Mouse (Mus musculus): ENCODE measurements at regions not wholly inside any gene's neighbourhood (a gene's known extent, or its start where the extent isn't known, plus 50 kb on each side); places are given as distances from the start of the nearest gene placed in this dataset.

- 37% methylated on average over 8 of the region's 8 CpGs for WGBS
- Histone ChIP-seq H3K4me2 (replicated peaks; ENCODE audit: low read depth, low read length) (0 out of 2 replicates have a peak overlapping the region, but pooled peaks have one; percentile 10), H3K27ac (ENCODE audit: low read length) (no peak overlapping the region), H3K9ac (replicated peaks; ENCODE audit: low read length) (no peak overlapping the region), H3K9me3 (ENCODE audit: low read length) (no peaks in the 10 kb centered on the region), H3K4me1 (ENCODE audit: insufficient read depth, low read length) (peaks cover 8% of the 10 kb centered on the region), H3K27me3 (ENCODE audit: insufficient read depth, low read length) (no peaks in the 10 kb centered on the region), H3K36me3 (ENCODE audit: insufficient read depth, low read length) (no peaks in the 10 kb centered on the region), H3K4me3 (ENCODE audit: low read length) (no peak overlapping the region)
- peak; percentile 93 for ATAC-seq (ENCODE audit: low FRiP score, low TSS enrichment)
Measured at GRCm38 (mm10) chr5:46033008-46033676, 175.7 kb upstream of the Lcorl start.

- Histone ChIP-seq H3K36me3 (ENCODE audit: insufficient read depth, low read length) (no peaks in the 10 kb centered on the region), H3K4me1 (ENCODE audit: insufficient read depth, low read length) (peaks cover 8% of the 10 kb centered on the region), H3K9ac (replicated peaks; ENCODE audit: low read length) (no peak overlapping the region), H3K4me2 (replicated peaks; ENCODE audit: low read depth, low read length) (no peak overlapping the region), H3K27me3 (ENCODE audit: insufficient read depth, low read length) (no peaks in the 10 kb centered on the region), H3K27ac (ENCODE audit: low read length) (no peak overlapping the region), H3K9me3 (ENCODE audit: low read length) (no peaks in the 10 kb centered on the region), H3K4me3 (ENCODE audit: low read length) (no peak overlapping the region)
- 70% methylated on average over 2 of the region's 2 CpGs for WGBS
- no peak for ATAC-seq (ENCODE audit: low FRiP score, low TSS enrichment)
Measured at GRCm38 (mm10) chr5:46032206-46032605, 174.8 kb upstream of the Lcorl start.

- no peaks in the 10 kb centered on the region for H3K27me3 ChIP-seq (ENCODE audit: insufficient read depth, low read length)
- peaks cover 9% of the 10 kb centered on the region for H3K4me1 ChIP-seq (ENCODE audit: insufficient read depth, low read length)
- no peak overlapping the region for H3K4me3 ChIP-seq (ENCODE audit: low read length)
- no peak for ATAC-seq (ENCODE audit: low FRiP score, low TSS enrichment)
- no peak overlapping the region for H3K4me2 ChIP-seq (replicated peaks; ENCODE audit: low read depth, low read length)
- no peak overlapping the region for H3K9ac ChIP-seq (replicated peaks; ENCODE audit: low read length)
- WGBS = 14% methylated on average over 3 of the region's 3 CpGs
- no peaks in the 10 kb centered on the region for H3K9me3 ChIP-seq (ENCODE audit: low read length)
- H3K36me3 ChIP-seq (ENCODE audit: insufficient read depth, low read length) = no peaks in the 10 kb centered on the region
- H3K27ac ChIP-seq (ENCODE audit: low read length) = no peak overlapping the region
Measured at GRCm38 (mm10) chr5:46024138-46024537, 166.7 kb upstream of the Lcorl start.

GRCm38 (mm10) chr5:46023456-46023855 lies 166.0 kb upstream of the Lcorl start:
- Histone ChIP-seq H3K27ac (ENCODE audit: low read length) (no peak overlapping the region), H3K4me3 (ENCODE audit: low read length) (no peak overlapping the region), H3K4me1 (ENCODE audit: insufficient read depth, low read length) (peaks cover 9% of the 10 kb centered on the region), H3K9ac (replicated peaks; ENCODE audit: low read length) (no peak overlapping the region), H3K4me2 (replicated peaks; ENCODE audit: low read depth, low read length) (no peak overlapping the region), H3K9me3 (ENCODE audit: low read length) (no peaks in the 10 kb centered on the region), H3K36me3 (ENCODE audit: insufficient read depth, low read length) (no peaks in the 10 kb centered on the region), H3K27me3 (ENCODE audit: insufficient read depth, low read length) (no peaks in the 10 kb centered on the region)
- ATAC-seq (ENCODE audit: low FRiP score, low TSS enrichment) = no peak
- WGBS = 36% methylated on average over 6 of the region's 6 CpGs

GRCm38 (mm10) chr5:46022047-46022422 lies 164.6 kb upstream of the Lcorl start:
- Histone ChIP-seq H3K27ac (ENCODE audit: low read length) (no peak overlapping the region), H3K36me3 (ENCODE audit: insufficient read depth, low read length) (no peaks in the 10 kb centered on the region), H3K4me2 (replicated peaks; ENCODE audit: low read depth, low read length) (no peak overlapping the region), H3K27me3 (ENCODE audit: insufficient read depth, low read length) (no peaks in the 10 kb centered on the region), H3K4me1 (ENCODE audit: insufficient read depth, low read length) (peaks cover 9% of the 10 kb centered on the region), H3K9me3 (ENCODE audit: low read length) (no peaks in the 10 kb centered on the region), H3K9ac (replicated peaks; ENCODE audit: low read length) (no peak overlapping the region), H3K4me3 (ENCODE audit: low read length) (no peak overlapping the region)
- ATAC-seq (ENCODE audit: low FRiP score, low TSS enrichment) = no peak
- WGBS = 69% methylated on average over 7 of the region's 7 CpGs

- Histone ChIP-seq H3K9ac (replicated peaks; ENCODE audit: low read length) (no peak overlapping the region), H3K4me1 (ENCODE audit: insufficient read depth, low read length) (peaks cover 9% of the 10 kb centered on the region), H3K9me3 (ENCODE audit: low read length) (no peaks in the 10 kb centered on the region), H3K27ac (ENCODE audit: low read length) (no peak overlapping the region), H3K4me2 (replicated peaks; ENCODE audit: low read depth, low read length) (no peak overlapping the region), H3K4me3 (ENCODE audit: low read length) (no peak overlapping the region), H3K27me3 (ENCODE audit: insufficient read depth, low read length) (no peaks in the 10 kb centered on the region), H3K36me3 (ENCODE audit: insufficient read depth, low read length) (no peaks in the 10 kb centered on the region)
- WGBS = 71% methylated on average over 2 of the region's 2 CpGs
- no peak for ATAC-seq (ENCODE audit: low FRiP score, low TSS enrichment)
Measured at GRCm38 (mm10) chr5:46021398-46022046, 164.1 kb upstream of the Lcorl start.

GRCm38 (mm10) chr5:46020175-46020574 lies 162.8 kb upstream of the Lcorl start:
- peaks cover 9% of the 10 kb centered on the region for H3K4me1 ChIP-seq (ENCODE audit: insufficient read depth, low read length)
- no peaks in the 10 kb centered on the region for H3K9me3 ChIP-seq (ENCODE audit: low read length)
- 79% methylated on average over 4 of the region's 4 CpGs for WGBS
- H3K9ac ChIP-seq (replicated peaks; ENCODE audit: low read length) = no peak overlapping the region
- H3K27me3 ChIP-seq (ENCODE audit: insufficient read depth, low read length) = no peaks in the 10 kb centered on the region
- no peak overlapping the region for H3K4me3 ChIP-seq (ENCODE audit: low read length)
- H3K36me3 ChIP-seq (ENCODE audit: insufficient read depth, low read length) = no peaks in the 10 kb centered on the region
- ATAC-seq (ENCODE audit: low FRiP score, low TSS enrichment) = no peak
- no peak overlapping the region for H3K4me2 ChIP-seq (replicated peaks; ENCODE audit: low read depth, low read length)
- H3K27ac ChIP-seq (ENCODE audit: low read length) = no peak overlapping the region

- H3K27ac ChIP-seq (ENCODE audit: low read length) = no peak overlapping the region
Measured at GRCm38 (mm10) chr5:46007446-46007845, 150.0 kb upstream of the Lcorl start.

GRCm38 (mm10) chr5:46006691-46007090 lies 149.3 kb upstream of the Lcorl start:
- 80% methylated on average over 2 of the region's 2 CpGs for WGBS
- Histone ChIP-seq H3K27ac (ENCODE audit: low read length) (no peak overlapping the region), H3K4me2 (replicated peaks; ENCODE audit: low read depth, low read length) (no peak overlapping the region), H3K4me1 (ENCODE audit: insufficient read depth, low read length) (no peaks in the 10 kb centered on the region), H3K9me3 (ENCODE audit: low read length) (no peaks in the 10 kb centered on the region), H3K36me3 (ENCODE audit: insufficient read depth, low read length) (no peaks in the 10 kb centered on the region), H3K9ac (replicated peaks; ENCODE audit: low read length) (no peak overlapping the region), H3K4me3 (ENCODE audit: low read length) (no peak overlapping the region), H3K27me3 (ENCODE audit: insufficient read depth, low read length) (no peaks in the 10 kb centered on the region)
- no peak for ATAC-seq (ENCODE audit: low FRiP score, low TSS enrichment)

More at GRCm38 (mm10) chr5:46007446-46007845, 150.0 kb upstream of the Lcorl start:
- Histone ChIP-seq H3K4me3 (ENCODE audit: low read length) (no peak overlapping the region), H3K4me2 (replicated peaks; ENCODE audit: low read depth, low read length) (no peak overlapping the region), H3K9ac (replicated peaks; ENCODE audit: low read length) (no peak overlapping the region), H3K27me3 (ENCODE audit: insufficient read depth, low read length) (no peaks in the 10 kb centered on the region), H3K9me3 (ENCODE audit: low read length) (no peaks in the 10 kb centered on the region), H3K36me3 (ENCODE audit: insufficient read depth, low read length) (no peaks in the 10 kb centered on the region), H3K4me1 (ENCODE audit: insufficient read depth, low read length) (no peaks in the 10 kb centered on the region)
- no peak for ATAC-seq (ENCODE audit: low FRiP score, low TSS enrichment)
- 89% methylated on average over 9 of the region's 9 CpGs for WGBS

GRCm38 (mm10) chr5:46006228-46006627 lies 148.8 kb upstream of the Lcorl start:
- Histone ChIP-seq H3K4me2 (replicated peaks; ENCODE audit: low read depth, low read length) (no peak overlapping the region), H3K4me3 (ENCODE audit: low read length) (no peak overlapping the region), H3K9ac (replicated peaks; ENCODE audit: low read length) (no peak overlapping the region), H3K9me3 (ENCODE audit: low read length) (no peaks in the 10 kb centered on the region), H3K27ac (ENCODE audit: low read length) (no peak overlapping the region), H3K4me1 (ENCODE audit: insufficient read depth, low read length) (no peaks in the 10 kb centered on the region), H3K36me3 (ENCODE audit: insufficient read depth, low read length) (no peaks in the 10 kb centered on the region), H3K27me3 (ENCODE audit: insufficient read depth, low read length) (no peaks in the 10 kb centered on the region)
- no peak for ATAC-seq (ENCODE audit: low FRiP score, low TSS enrichment)
- WGBS = 83% methylated on average over 3 of the region's 3 CpGs

Data from kidney, embryonic 16.5 days (tissue).